Mouse (Mus musculus) liver, embryonic 11.5 days (tissue): ENCODE data around the gene Qdpr. TPM values are rescaled to one million over a fixed set of nuclear protein-coding genes. Genes with fewer than 3 reads are reported as not detected.
"Not testable (repeated sequence)": the region's sequence is repeated elsewhere in the genome, so short reads cannot be mapped to it uniquely, and the experiment has no call there.

Source experiments
- ATAC-seq: fragments of 200-750 bp; cut with Nextera tagmentation; replicated peaks from 2 replicates; pipeline ENCODE4 v1.8.0; 2017; ENCODE audit warnings: moderate number of reproducible peaks, mild to moderate bottlenecking, moderate TSS enrichment, moderate library complexity; ENCODE audit not compliant: low FRiP score
- DNase-seq: peaks from one replicate; pipeline ENCODE4 v3.0.0-alpha.2; 2017; ENCODE audit warnings: low spot score
- H3K27ac ChIP-seq: fragments of 300-500 bp; sonication (generic); 2 replicates; pipeline ENCODE4 v1.5.1; 2014; ENCODE audit warnings: mild to moderate bottlenecking, low read depth, low read length, control low read depth
- H3K27me3 ChIP-seq: fragments of 300-500 bp; sonication (generic); replicated peaks from 2 replicates; pipeline ENCODE4 v1.6.1; 2014; ENCODE audit warnings: low read length, mixed read lengths; ENCODE audit not compliant: control insufficient read depth, insufficient read depth
- H3K36me3 ChIP-seq: fragments of 300-500 bp; sonication (generic); 2 replicates; pipeline ENCODE4 v1.6.1; 2014; ENCODE audit warnings: mild to moderate bottlenecking, low read length, moderate library complexity, mixed read lengths; ENCODE audit not compliant: control insufficient read depth, insufficient read depth
- H3K4me1 ChIP-seq: fragments of 300-500 bp; sonication (generic); replicated peaks from 2 replicates; pipeline ENCODE4 v1.6.1; 2014; ENCODE audit warnings: low read length, mixed read lengths; ENCODE audit not compliant: control insufficient read depth, insufficient read depth
- H3K4me2 ChIP-seq: fragments of 300-500 bp; sonication (generic); 2 replicates; pipeline ENCODE4 v1.6.1; 2014; ENCODE audit warnings: mild to moderate bottlenecking, control low read depth, moderate library complexity
- H3K4me3 ChIP-seq: fragments of 300-500 bp; sonication (generic); 2 replicates; pipeline ENCODE4 v1.5.1; 2014; ENCODE audit warnings: low read depth, low read length, control low read depth
- H3K9ac ChIP-seq: fragments of 300-500 bp; sonication (generic); 2 replicates; pipeline ENCODE4 v1.6.1; 2014; ENCODE audit warnings: low read depth, low read length, control low read depth
- H3K9me3 ChIP-seq: fragments of 300-500 bp; sonication (generic); 2 replicates; pipeline ENCODE4 v1.6.1; 2016; ENCODE audit warnings: low read length, inconsistent platforms, mixed read lengths; ENCODE audit not compliant: control insufficient read depth
- WGBS: fragments of 180-500 bp; shearing (Covaris S2); extraction: QIAGEN DNeasy Blood & Tissue Kit; methylation state at CpG from one replicate; pipeline ENCODE4 v1.1.7; 2014; 5-methylcytosine and 5-hydroxymethylcytosine counted together
- polyA plus RNA-seq: library from polyadenylated mRNA; unstranded; fragments of >200 nt; fragmentation: Nextera tagmentation; extraction: Ambion mirVana; gene quantifications from 2 replicates; pipeline ENCODE4 v1.2.1, GENCODE M21; 2014

The Qdpr gene
- polyA plus RNA-seq, 1 experiment from 2014 or later, result 116 TPM

DNA sequence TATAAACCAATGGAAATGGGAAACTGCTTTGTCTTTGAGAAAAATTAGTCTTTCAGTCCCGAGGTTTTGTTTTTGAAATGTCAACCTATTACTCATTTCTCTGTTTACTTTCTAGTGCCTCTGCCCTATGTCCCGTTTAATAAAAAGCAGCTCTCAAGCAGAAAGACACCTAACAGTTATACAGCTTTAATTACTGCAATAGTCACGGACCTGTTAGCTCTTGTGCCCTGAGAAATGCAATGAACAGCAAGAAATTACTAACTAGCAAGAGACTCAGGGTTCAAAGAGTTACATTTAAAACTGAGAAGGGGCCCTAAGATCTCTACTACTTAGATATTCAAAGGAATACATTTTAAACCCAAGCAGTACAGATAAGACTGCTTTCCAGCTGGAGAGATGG, 8.3 kb downstream of the Qdpr start:
- H3K9ac ChIP-seq, result no peak overlapping the region
- DNase-seq, result no peak
- H3K4me1 ChIP-seq, result no peaks in the 10 kb centered on the region
- H3K9me3 ChIP-seq, result no peaks in the 10 kb centered on the region
- peaks cover 12% of the 10 kb centered on the region for H3K36me3 ChIP-seq
- H3K4me3 ChIP-seq, result no peak overlapping the region
- ATAC-seq, result no peak
- no peaks in the 10 kb centered on the region for H3K27me3 ChIP-seq
- no peak overlapping the region for H3K4me2 ChIP-seq
- WGBS, result 84% methylated on average over 3 of the region's 3 CpGs
- H3K27ac ChIP-seq, result no peak overlapping the region

- Histone ChIP-seq H3K4me1 (no peaks in the 10 kb centered on the region), H3K27ac (no peak overlapping the region), H3K4me3 (no peak overlapping the region), H3K27me3 (no peaks in the 10 kb centered on the region), H3K4me2 (no peak overlapping the region), H3K9ac (no peak overlapping the region), H3K36me3 (peaks cover 17% of the 10 kb centered on the region), H3K9me3 (no peaks in the 10 kb centered on the region)
- WGBS, result 83% methylated on average over 3 of the region's 3 CpGs
- DNase-seq (no peak), ATAC-seq (no peak)
Measured at GRCm38 (mm10) chr5:45441124-45441523, 8.9 kb downstream of the Qdpr start.

DNA sequence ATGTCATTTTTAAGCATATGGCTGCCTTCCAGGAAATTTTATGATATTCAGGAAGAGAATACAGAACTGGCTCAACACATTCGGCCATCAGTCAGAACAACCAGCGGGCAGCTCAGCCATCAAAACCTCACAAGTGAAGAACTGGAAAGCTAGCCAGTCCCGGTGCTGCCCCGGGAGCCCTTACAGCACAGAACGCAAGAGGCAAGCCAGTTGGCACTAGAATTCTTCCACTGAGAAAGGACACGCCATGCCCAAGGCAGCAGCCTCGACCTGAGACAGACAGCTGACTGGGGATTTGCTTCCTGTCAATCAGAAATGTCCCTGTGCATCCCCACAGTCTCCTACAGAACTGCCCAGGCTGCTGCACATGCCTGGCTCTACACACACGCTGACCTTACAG, 11.7 kb downstream of the Qdpr start:
- Histone ChIP-seq H3K4me1 (no peaks in the 10 kb centered on the region), H3K9me3 (no peaks in the 10 kb centered on the region), H3K27me3 (no peaks in the 10 kb centered on the region), H3K9ac (no peak overlapping the region), H3K4me2 (no peak overlapping the region), H3K27ac (no peak overlapping the region), H3K36me3 (peaks cover 20% of the 10 kb centered on the region), H3K4me3 (no peak overlapping the region)
- 87% methylated on average over 8 of the region's 8 CpGs for WGBS
- ATAC-seq, result no peak
- no peak for DNase-seq

DNA sequence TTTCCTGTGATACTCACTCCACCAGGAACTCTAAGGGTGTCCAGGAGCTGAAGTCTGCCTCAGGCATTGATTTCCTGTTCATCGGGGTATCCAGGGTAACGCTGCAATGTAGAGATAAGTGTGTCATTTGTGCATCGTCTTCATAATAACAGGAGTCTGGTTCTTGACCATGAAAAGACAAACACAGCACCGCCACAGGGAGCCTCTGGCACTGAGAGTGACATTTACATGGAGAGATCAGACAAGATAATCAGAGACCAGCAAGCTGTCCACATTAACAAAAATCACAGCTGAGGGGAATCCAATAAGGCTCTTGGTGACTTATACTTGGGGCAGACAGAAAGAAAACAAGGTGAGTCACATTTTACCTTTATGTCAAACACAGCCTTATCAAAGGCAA, 12.2 kb downstream of the Qdpr start:
- no peaks in the 10 kb centered on the region for H3K27me3 ChIP-seq
- ATAC-seq (no peak), DNase-seq (no peak)
- no peak overlapping the region for H3K4me2 ChIP-seq
- no peak overlapping the region for H3K27ac ChIP-seq
- WGBS, result 71% methylated on average over 4 of the region's 4 CpGs
- H3K4me1 ChIP-seq, result no peaks in the 10 kb centered on the region
- no peak overlapping the region for H3K4me3 ChIP-seq
- H3K9ac ChIP-seq, result no peak overlapping the region
- H3K9me3 ChIP-seq, result no peaks in the 10 kb centered on the region
- H3K36me3 ChIP-seq, result peaks cover 17% of the 10 kb centered on the region

DNA sequence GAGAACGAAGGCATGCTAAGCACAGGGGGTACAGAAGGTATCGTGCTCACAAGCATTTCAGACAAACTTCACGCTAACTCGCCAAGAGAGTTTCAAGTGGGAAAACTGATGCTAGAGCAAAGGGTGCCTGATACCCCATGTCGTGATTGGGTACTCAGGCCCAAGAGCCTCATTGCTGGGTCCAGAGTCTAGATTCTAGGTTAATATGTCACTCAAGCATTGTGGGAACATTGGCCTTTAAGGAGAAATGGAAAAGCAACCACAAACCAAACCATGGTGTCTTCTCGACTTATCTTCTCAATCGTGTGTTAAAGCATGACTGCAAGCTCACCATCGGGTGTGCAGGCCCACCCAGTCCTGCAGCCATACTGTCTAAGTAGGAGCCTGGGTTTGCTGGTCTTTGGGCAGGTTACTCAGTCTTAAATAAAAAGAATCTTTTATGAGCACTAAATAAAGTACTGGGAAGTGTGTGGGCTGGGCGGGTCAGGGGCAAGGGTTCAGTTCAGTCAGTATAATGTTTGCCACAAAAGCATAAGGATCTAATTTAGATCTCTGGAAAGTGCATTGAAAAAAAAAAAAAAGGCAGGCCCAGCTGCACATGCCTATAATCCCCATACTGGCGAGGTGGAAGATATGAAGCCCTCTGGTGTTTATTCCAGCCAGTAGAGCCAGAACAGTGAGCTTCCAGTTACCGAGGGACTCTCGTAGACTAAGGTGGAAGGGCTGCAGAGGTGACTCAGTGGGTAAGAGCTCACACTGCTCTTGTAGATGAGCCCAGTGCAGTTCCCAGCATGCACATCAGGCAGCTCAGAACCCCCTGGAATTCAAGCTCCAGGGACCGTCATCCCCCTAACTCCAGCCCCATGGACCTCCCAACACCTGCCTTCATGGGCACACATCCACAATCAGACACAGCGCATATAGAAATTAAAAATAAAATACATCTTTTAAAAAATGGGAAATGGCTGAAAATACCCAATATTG, 13.8 kb downstream of the Qdpr start:
- no peaks in the 10 kb centered on the region for H3K9me3 ChIP-seq
- no peak overlapping the region for H3K4me3 ChIP-seq
- DNase-seq (no peak), ATAC-seq (no peak)
- H3K27ac ChIP-seq, result no peak overlapping the region
- H3K9ac ChIP-seq, result no peak overlapping the region
- WGBS, result 87% methylated on average over 14 of the region's 14 CpGs
- H3K4me1 ChIP-seq, result no peaks in the 10 kb centered on the region
- peaks cover 17% of the 10 kb centered on the region for H3K36me3 ChIP-seq
- H3K27me3 ChIP-seq, result no peaks in the 10 kb centered on the region
- H3K4me2 ChIP-seq, result no peak overlapping the region

GRCm38 (mm10) chr5:45427891-45428290, 22.1 kb downstream of the Qdpr start:
- Histone ChIP-seq H3K36me3 (no peaks in the 10 kb centered on the region), H3K4me1 (no peaks in the 10 kb centered on the region), H3K4me2 (no peak overlapping the region), H3K27me3 (no peaks in the 10 kb centered on the region), H3K9me3 (no peaks in the 10 kb centered on the region), H3K4me3 (no peak overlapping the region), H3K9ac (no peak overlapping the region), H3K27ac (no peak overlapping the region)
- WGBS, result 93% methylated on average over 7 of the region's 7 CpGs
- no peak for ATAC-seq
- DNase-seq, result no peak

DNA sequence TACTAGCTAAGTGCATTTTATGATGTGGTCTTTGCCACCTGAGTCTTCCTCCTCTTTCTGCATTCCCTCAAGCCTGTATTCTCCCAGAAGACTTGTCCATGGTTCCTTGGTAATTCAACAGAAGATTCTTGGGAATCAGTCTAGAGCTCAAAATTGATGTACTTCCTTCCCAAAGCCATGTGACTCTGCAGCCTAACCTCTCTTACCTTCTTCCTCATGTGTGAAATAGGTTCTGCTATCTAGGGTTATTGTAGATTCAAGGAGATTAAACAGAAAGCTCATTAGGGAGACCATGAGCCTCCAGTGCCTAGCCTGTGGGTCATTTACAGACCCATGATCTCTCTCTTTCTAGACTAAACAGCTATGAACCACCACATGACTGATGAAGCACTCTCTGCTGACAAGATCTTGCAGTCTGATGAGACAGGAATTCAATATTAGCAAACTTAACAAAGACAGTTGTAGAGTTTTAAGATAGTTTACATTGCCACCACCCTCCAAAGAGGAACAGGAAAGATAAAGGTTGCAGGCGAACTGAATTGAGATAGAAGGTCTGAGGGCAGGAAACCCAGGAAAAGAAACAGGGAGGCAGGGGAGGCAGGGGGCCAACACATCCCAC, 23.5 kb downstream of the Qdpr start:
- ATAC-seq (no peak), DNase-seq (no peak)
- no peak overlapping the region for H3K27ac ChIP-seq
- H3K27me3 ChIP-seq, result no peaks in the 10 kb centered on the region
- no peaks in the 10 kb centered on the region for H3K4me1 ChIP-seq
- H3K4me2 ChIP-seq, result no peak overlapping the region
- 23% methylated on average over 1 of the region's 1 CpGs for WGBS
- no peaks in the 10 kb centered on the region for H3K9me3 ChIP-seq
- H3K4me3 ChIP-seq, result no peak overlapping the region
- no peaks in the 10 kb centered on the region for H3K36me3 ChIP-seq
- H3K9ac ChIP-seq, result no peak overlapping the region

GRCm38 (mm10) chr5:45425771-45426170, 24.3 kb downstream of the Qdpr start:
- WGBS, result 61% methylated on average over 1 of the region's 1 CpGs
- not testable (repeated sequence) for H3K9ac ChIP-seq, H3K4me3 ChIP-seq, H3K27me3 ChIP-seq, ATAC-seq, H3K27ac ChIP-seq, DNase-seq, H3K4me2 ChIP-seq, H3K36me3 ChIP-seq, H3K4me1 ChIP-seq, H3K9me3 ChIP-seq
